Mouse (Mus musculus): Measurements from ENCODE around the gene Rnf180.
"Not testable (repeated sequence)": the region's sequence is repeated elsewhere in the genome, so short reads cannot be mapped to it uniquely, and the experiment has no call there.

Gene Rnf180

DNA sequence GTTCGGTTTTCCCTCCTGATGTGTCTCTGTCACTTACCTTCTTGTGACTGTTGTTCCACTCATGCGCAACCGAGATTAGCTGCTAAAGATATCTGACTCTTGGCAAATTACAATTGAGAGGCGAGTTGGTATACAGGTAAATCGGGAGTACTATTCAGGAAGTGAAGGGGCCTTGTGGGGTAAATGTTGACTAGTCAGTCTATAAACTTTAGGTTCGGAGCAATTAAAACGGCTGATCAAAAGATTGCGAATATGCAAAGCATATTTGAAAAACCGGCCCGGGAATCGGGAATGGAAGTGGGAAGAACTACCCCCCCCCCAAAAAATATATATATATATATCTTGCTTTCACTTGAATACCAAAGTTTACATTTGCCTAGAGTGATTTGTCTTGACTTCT lies at the start of gene Rnf180:
Gene Rnf180 (minus strand): TSS at position 101 of the 400 bp plus-strand sequence.
- DNase-seq: no peak

DNA sequence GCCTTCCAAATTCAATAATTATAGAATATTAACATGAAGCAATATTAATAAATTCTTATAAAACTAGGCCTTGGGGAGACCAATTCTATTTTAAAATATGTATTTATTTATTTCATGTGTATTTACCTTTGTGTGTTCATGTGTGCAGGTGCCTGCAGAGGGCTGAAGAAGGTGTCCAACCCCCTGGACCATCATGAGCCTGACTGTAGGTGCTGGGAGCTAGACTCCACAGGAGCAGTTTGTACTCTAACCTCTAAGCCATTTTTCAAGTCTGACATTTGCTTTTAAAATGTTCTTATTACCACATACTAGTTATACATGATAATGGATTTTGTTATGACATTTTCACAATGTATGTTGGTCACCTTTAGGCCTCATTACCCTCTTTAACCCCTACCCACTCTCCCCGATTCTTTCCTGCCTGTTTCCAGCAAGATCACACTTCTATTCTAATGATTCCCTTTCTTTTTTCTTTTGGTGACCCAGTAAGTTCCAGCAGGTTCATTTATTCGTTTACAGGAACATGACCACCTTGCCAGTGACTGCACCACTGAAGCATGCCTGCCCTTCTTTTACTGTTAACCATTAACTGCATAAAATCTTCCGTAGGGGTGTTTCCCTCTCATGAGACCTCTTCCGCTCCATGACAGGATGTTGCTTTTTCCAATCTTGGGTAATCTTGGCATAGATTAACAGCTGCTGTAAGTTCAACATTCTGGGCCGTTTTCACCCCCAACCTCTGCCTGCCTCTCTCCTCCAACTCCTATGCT lies 36.8 kb upstream of the Rnf180 start:
- DNase-seq: peak in 1 of 2 experiments; percentile 21

DNA sequence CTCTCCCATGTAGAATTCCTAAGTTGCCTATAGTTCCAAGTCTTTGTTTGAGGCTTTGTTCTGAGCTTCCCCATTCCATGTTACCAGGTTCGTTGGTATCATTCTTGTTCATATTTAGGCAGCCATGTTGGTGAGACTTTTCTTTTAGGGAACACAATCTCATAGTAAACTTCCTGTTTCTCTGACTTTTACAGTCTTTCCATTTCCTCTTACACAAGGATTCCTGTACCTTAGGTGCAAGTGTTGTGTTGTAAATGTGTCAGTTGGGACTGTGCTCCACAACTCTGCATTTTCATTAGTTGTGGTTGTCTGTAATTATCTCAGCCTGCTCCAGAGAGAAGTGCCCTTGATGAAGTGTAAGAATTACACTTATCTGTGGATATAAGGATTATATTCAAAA lies 32.3 kb upstream of the Rnf180 start:
- no peak for DNase-seq

DNA sequence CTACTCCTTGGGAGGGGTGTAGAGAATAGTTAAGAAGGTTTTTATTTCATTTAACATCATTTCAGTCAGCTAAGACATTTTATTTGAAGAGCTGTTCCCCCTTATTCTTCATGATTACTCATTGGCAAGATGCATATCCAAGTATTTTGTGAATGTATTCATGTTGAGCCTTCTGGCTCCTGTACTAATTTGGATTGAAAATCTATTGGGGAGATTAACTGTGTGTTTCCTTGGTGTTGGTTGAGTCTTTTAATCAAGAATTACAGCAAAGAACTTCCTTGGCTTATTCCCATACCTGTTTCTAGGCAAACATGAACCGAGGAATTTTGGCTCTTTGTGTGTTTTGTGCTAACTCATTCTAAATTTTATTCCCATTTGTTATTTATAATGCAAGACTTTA lies 22.3 kb upstream of the Rnf180 start:
- no peak for DNase-seq

DNA sequence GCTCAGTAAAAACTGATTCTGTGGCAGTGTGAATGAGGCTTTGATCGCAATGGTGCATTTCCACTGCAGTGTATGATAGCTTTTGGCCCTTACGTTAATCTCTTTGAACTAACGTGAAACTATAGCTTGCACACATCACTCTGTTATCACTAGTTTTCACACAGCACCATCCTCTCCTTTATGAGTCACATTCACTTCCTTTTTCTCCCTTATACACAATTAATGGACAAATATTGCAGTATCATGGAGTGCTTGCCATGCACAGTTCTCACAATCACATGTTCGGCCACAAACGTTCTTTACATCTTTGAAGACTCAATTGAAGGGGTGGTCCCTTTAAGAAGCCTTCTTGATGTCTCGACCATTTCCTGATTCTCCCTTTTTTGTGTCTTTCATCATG lies 21.4 kb upstream of the Rnf180 start:
- DNase-seq: no peak

DNA sequence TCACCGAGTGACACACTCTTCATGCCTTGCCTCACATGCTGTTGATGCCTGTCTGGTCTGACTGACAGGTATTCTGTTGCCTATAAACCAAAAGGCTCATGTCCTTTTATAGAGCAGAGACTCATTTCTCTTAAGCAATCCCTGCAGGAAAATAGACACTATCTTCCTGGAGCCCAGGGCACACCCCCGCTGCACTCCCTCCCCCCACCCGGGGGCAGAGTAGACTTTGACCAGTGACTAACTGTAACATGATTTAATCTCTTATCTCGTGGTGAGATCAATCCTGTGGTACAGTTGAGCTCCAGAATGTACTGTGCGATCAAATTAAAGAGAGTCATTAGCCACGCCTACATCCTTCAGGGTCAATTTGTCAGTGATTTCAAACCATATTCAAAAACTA lies 18.1 kb upstream of the Rnf180 start:
- DNase-seq: no peak

DNA sequence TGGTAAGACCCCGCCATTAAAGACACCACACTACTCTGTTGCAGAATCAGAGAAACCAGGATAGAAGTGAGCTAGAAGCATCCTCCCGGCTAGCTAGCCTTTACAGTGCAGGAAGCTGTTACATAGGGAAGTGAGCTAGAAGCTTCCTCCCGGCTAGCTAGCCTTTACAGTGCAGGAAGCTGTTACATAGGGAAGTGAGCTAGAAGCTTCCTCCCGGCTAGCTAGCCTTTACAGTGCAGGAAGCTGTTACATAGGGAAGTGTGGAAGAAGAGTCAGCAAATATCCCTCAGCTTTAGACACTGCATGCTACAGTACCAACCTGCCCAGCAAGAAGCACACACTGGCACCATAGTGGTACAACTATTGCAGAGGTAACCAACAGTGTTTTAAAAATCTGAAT lies 15.9 kb upstream of the Rnf180 start:
- DNase-seq: not testable (repeated sequence)

DNA sequence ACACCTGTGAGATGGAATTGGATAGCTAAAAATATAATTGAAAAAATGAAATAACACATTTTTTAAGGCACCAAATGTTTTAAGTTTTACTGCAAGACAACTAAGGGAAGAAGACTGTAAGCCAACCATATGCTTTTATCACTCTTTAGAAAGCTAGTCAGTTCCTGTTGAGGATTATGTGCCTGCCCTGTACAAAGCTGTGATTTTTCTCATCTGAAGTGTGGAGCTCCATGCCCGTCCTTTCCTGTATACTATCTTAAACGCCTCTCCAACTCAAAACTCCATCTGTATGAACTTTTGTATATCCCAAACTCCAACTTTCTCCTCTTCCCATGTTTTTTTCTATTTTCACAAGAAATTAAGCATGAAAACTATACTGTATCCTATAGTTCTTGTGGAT lies 10.9 kb upstream of the Rnf180 start:
- DNase-seq: no peak

DNA sequence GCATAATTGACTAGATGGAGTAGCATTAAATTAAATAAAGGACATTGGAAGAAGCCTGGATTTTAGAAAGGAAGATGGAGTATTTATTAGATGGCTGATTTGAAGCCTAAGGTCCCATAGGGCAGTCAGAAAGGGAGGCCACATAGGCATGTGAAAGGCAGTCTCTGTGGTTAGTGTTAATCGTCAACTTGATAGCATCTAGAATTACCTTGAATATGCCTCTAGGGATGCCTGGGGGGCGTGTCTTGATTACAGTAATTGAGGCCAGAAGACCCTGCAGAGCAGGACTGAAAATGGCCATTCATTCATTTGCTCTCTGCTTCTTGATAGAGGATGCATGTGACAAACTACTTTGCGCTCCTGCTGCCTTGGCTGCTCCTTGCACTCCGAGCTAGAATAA lies 9.4 kb upstream of the Rnf180 start:
- no peak for DNase-seq

DNA sequence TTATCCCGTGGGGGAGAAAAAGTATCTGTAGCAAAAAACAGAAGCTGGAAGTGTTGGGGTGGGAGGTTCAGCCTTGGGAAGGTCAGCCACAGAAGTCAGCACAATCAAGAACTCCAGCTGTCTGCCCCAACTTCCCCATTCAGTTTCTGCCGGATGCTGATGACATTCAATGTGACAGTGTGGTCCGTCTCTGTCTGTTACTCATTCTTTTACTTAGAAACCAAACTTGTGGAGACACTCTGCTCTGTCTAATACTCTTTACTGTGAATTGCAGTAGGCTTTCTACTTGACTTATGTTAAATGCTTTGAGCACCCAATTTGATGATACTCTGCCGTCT lies 5.4 kb upstream of the Rnf180 start:
- no peak for DNase-seq

DNA sequence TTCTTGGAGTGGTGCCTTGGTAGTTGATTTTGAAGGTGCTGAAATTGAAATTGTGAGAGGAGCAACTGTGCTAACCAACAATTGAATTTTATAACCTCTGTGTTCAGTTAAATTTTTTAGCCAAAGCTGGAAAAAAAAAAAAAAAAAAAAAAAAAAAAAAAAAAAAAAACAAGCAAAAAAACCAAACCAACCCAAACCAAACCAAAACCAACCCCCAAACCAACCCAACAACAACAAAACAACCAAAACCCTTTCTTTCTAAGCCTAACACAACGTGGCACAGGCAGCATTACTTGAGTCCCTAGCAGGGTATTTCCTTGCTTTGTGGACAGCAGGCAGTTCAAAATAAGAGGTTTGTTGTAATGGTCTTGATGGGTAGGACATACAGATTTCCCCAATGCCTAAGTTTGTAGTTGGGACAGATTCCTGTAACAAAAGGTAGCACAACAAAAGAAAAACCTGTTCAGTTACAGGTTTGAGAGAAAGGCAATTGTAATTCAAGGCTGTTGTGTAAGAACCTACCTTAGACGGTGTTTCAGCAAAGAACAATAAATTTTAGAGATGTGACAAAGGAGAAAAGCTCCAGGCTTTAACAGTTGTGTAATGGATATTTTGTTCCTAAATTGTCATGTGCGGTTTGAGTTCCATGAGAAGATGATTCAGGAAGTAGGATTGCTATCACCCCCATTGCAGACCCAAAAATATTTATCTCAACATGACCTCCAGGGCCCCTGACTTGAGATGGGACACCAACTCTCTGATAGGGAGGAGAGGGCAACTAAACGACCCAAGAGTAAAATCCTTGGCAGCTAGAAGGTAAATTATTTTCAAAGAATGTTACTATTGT lies 4.8 kb upstream of the Rnf180 start:
- DNase-seq: no peak

DNA sequence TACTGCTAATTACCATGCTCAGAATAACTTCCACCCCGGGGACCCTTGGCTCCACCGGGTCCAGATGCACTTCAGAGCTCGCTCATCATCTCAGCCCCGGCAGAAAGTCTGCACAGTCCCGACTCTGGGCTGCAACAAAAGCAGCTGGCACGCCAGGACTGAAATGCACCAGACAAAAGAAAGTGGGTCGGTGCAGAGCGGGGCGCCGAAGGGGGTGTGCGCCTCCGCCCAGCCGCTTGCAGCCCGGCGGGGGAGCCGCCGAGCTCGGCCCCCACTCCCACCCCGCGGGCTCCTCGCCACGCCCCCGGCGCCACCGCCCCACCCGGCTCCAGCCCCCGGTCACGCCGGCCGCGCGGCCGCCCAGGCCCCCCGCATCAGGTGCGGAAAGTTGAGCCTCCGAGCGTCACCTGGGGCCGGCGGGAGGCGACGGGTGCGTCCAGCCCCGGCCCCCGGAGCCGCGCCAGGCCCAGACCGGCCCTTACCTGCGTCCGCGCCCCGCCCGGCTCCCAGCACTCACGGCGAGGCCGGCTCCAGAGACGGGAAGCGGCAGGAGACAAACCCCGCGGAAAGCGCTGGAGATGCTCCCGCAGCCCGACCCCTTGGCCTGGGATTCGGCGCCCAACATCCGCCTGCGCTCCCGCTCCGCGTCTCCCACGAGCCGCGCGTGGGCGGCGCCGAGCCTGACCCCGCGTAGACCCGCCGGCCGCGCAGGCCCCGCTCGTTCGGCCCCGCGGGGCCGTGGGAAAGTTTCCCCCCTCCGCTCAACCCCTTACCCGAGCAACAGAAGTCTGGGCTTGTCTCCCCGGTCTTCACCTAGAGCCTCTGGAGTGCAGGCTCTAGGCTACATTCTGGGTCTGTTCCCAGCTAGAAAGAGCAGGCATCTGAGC lies 591 bp downstream of the Rnf180 start:
- peak; percentile 9 to 68 for DNase-seq

DNA sequence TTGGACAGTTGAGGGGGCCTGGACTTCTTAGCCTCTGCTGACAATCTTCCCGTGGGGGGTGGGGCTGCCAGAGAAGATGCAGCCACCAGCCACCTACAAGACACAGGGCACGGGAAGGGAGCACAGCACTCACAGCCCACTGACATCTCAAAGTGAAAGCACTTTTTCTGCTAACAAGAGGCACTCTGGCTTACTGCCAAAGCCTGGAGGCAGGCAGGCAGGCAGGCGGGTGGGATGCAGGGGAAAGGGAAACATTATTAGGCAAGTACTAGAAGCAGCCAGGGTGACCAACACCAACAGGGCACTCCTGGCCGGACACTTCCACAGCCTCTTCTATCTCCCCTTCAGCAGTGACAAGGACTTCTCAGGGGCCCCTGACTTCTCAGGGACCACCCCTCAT lies 2.8 kb downstream of the Rnf180 start:
- DNase-seq: peak; percentile 25 to 54

DNA sequence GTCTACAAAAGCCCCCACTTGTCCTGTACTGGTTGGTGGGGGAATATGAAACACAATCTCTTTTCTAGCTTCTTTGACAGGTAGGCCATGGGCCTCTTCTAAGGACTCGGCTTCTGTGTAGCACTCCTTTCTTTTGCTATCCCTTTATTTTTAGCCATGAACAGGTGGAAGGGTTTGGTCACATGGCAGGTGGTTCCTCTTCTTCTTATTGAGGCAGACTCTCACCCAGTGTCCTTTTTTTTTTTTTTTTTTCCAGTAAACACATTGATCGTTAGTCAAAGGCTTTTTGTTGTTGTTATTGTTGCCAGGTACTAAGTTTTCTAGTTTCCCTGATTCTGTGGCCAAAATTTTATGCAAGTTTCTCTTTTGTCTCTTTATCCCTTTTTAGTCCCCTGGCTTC lies 4.0 kb downstream of the Rnf180 start:
- no peak for DNase-seq

DNA sequence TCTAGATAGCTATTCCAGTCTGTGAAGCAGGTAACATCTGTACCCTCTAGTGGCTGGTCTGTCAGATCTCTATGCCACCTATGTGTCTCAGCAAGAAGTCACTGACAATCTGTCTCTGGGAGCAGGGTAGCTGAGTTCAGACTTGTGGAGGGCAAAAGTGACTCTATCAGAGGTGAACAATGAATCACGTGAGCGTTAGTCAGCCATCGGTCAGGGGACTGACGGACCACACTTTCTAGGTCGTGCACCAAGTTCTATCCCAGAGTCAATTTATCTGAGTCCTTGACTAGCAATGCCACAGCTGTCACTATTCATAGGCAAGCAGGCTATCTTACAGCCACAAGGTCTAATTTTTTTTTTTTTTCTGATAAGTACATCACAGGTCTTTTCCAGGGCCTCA lies 4.6 kb downstream of the Rnf180 start:
- DNase-seq: no peak

DNA sequence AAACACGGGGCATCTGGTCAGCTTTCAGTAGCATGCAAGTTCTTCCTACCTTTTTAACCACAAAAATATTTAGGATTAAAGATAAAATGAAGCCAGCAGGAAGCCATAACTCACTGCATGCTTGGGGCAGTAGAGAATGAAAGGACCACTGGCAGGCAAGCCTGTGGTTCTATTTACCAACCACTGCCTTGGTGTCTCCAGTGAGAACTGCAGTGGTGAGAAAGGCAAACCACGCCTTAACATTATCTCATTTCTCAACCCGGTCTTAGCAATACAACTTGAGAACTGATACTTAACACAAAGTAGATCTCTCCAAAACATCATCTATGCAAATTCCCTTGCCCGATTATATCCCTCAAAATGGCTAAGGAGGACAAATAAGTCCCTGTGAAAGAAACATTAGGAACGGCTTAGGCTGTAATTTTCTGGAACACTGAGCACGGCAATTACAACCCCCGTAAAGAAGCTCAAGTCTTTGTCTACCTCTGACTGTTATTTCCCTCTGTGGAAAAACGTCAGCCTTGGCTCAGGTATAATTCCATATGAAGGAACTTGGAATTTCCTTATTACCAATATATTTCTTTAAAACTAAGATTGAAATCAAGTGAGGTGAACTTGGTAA lies 15.1 kb downstream of the Rnf180 start:
- no peak for DNase-seq

DNA sequence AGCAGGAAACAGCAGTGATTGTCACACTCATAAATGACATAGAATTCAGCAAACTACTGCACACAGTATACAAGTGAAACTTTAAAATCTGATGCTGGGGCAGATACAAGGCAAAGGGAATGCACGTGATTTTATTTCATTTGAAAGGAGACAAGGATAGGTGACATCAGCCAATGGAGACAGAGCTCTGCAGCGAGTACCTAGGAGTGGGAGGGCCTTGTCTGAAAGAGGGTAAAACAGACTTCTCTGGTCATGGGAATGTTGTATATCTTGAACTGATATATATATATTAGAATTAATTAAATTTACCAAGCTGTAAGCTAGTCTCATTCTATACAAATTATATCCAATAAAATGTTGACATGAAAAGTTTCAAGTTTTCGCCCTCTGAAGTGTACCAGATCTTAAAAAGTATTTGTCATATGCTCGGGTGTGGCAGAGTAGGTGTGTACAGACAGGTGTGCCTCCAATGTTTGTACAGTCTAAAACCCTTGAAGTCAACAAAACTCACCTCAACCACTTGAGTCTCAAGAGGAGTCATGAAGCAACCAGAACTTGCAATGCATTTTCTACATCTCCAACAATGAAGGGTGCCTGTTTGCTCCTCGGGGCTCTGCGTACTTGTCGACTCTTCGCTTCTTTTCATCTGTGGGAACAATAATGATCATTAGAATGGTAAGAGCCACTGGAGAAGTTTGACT lies 24.1 kb downstream of the Rnf180 start:
- no peak for DNase-seq

DNA sequence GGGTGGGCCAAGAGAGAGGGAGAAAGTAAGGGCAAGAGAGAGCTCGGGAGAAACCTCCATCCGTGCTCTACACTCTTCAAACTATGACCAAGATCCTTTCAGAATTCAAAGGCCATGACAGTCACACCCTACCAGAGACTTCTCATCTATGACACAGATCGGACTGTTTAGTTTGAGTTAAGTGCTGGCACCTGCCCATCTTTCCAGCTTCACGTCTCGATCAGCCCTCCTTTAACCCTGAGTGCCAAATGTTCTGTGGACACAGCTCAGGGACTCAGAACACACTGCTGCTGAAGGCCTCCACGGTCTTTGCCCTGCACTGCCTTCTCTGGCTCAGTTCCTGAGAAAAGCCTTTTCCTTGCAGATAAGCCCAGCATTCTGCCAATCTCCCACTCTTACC lies 27.2 kb downstream of the Rnf180 start:
- peak in 1 of 2 experiments; percentile 73 for DNase-seq

DNA sequence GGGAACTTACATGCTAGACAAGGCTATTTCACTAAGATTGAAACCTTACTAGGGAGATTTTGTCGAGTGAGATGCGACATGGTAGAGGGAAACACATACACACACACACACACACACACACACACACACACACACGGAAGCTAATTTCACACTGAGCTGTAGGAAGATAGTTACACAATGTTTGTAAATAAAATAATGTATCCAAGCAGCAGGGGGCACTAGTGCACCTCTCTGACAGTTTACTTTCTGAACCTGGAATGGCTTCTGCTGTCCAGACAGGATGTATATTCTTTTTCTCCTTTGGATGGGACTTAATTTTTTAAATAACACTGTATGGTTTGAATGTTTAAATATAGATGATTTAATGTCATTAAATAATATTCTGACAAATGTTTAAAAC lies 27.9 kb downstream of the Rnf180 start:
- DNase-seq: peak; percentile 53 to 75

DNA sequence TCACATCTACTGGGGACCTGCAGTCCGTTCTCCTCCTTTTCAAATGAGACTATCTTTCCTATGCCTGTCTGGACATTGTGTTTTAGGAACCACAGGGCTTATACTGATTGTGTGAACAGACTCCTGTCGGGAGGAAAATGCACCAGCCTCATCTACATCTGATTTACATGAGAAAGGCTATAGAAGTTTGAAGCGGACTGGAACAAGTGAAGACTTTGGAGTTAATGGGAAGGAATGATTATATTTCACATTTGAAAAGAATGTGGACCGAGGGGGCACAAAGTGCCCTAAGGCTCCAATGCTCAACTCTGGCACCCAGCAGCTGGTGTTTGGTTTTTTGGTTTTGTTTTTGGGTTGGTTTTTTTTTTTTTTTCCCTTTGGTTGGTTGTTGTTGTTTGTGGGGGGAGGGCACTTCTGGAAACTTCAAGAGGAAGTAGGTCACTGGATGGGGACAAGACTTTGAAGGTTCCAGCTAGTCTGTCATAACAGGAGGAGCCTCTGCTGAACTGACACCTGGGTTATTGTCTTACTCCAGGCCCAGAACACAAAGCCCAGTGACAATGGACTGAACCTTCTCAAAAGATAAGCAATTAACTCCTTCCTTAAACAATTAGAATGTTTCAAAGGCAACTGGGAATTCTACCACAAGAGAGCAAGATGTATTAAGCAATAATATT lies 37.7 kb downstream of the Rnf180 start:
- no peak for DNase-seq

DNA sequence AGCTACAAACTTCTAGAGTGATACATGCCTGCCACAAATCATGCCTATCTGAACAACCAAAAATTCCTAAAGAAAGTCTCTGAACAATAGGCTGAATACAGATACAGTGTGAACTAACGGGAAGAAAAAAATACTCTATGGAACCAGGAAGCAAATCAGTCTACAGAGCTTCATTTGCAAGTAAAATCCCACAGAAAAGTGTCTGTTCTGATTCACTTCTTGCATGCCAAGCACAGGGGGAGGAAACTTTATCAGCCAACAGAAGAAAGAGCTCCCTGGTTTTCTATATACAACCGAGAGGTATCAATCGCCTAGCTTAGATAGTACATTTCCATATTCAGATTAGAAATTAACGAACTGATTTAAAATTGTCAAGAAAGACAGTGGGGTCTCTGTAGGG lies 43.8 kb downstream of the Rnf180 start:
- DNase-seq: no peak

DNA sequence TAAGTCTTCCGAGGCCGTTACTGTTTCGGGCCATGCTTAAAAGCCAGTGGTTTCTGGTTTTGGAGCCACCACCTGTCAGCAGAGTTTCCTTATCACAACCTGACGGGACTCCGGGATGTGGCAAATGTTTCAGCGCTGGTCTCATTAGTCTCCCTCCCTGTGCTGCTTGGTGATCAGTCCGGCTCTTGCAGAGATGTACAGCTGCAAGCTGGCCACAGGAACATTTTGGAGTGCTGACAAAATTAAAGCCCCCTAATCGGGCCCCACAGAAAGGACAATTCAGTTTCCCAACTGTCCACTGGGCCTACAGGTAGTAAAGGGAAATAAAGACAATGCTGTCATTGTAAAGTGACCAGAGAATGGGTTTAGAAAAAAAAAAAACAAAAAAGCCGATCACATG lies 44.4 kb downstream of the Rnf180 start:
- DNase-seq: no peak
